ENCODE assay signal across 19 mouse cellular contexts in the genomic region with DNA sequence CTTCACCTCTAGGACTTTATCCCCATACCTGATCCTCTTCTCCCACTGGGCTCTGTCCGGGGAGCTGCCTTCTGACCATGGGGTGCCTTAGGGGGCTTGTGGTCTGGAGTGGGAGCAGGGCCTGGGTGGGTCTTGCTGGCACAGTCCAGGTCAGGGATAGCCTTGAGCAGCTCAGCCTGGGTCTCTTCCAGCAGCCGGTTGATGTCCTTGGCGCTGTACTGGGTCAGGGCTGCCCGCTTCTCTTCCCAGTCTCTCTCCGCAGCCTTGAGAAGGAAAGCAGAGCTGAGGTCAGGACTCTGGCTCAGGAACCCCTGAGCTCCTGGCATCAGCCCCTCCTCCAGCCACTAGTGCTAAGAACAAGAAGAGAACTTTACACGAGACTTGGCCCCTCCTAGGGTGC. TPM values are rescaled to one million over a fixed set of nuclear protein-coding genes. Genes with fewer than 3 reads are reported as not detected.
A peak's percentile ranks its signal among the peaks of the same experiment; 100 is the strongest.
DNase-seq lines count a peak whose midpoint lies in the region; ATAC-seq and TF ChIP-seq lines count a peak whose summit lies in the region.
"Had no signal": no experiment of that assay in that cellular context is flagged by ENCODE, and none has a peak within 500 bp of the region (broad histone marks: within the 10 kb centered on the region; RNA-seq: fewer than 3 reads in every experiment).

No protein-coding gene starts in this region.

- H3K27ac ChIP-seq in forebrain, embryonic 10.5 days = peak overlapping the region; percentile 44; the same call in 1 of the 2 replicates
- no peak overlapping the region for H3K27ac ChIP-seq in forebrain, embryonic 14.5 days (ENCODE audit: low read depth, low read length)
- peak overlapping the region; percentile 83 for H3K27ac ChIP-seq in midbrain, embryonic 12.5 days (replicated peaks)
- H3K27ac ChIP-seq in midbrain, embryonic 11.5 days (ENCODE audit: low read depth, low read length) = no peak overlapping the region
- peak overlapping the region; percentile 58; the same call in 1 of the 2 replicates for H3K27ac ChIP-seq in hindbrain, postnatal 0 days
- no peak overlapping the region for H3K27ac ChIP-seq in intestine, postnatal 0 days (ENCODE audit: low read depth, low read length)
- H3K27ac ChIP-seq: limb, embryonic 13.5 days; liver, embryonic 14.5 days had no signal

- TF ChIP-seq CTCF in hindbrain, postnatal 0 days (IDR thresholded peaks at IDR 0.05; ENCODE audit: low read depth) = no peak
- TF ChIP-seq CTCF in intestine, postnatal 0 days (IDR thresholded peaks at IDR 0.05; ENCODE audit: low read depth) = no peak

- no peak overlapping the region for H3K4me2 ChIP-seq in forebrain, embryonic 14.5 days (ENCODE audit: low read length)
- no peak overlapping the region for H3K4me2 ChIP-seq in midbrain, embryonic 12.5 days (replicated peaks)
- H3K4me2 ChIP-seq in midbrain, embryonic 11.5 days = no peak overlapping the region
- no peak overlapping the region for H3K4me2 ChIP-seq in hindbrain, postnatal 0 days (ENCODE audit: low read depth, low read length)
- H3K4me2 ChIP-seq in intestine, postnatal 0 days (replicated peaks; ENCODE audit: low read depth) = no peak overlapping the region
- H3K4me2 ChIP-seq: limb, embryonic 13.5 days had no signal

- no peak for ATAC-seq in forebrain, embryonic 14.5 days
- no peak for ATAC-seq in midbrain, embryonic 12.5 days (ENCODE audit: low FRiP score, low read depth)
- no peak for ATAC-seq in midbrain, embryonic 11.5 days (ENCODE audit: low FRiP score)
- no peak for ATAC-seq in hindbrain, postnatal 0 days
- ATAC-seq in intestine, postnatal 0 days = no peak
- ATAC-seq: intestine, embryonic 16.5 days had no signal

- DNase-seq in forebrain, embryonic 10.5 days (ENCODE audit: extremely low spot score, low spot score) = no peak
- DNase-seq in forebrain, embryonic 14.5 days (ENCODE audit: low spot score) = no peak
- DNase-seq in midbrain, embryonic 11.5 days (ENCODE audit: low spot score, missing footprints) = no peak
- peak; percentile 83 for DNase-seq in adrenal gland, postnatal 14 days
- no peak for DNase-seq in hindbrain, postnatal 0 days (ENCODE audit: low spot score)
- DNase-seq: B cell, adult 2 months; cerebellum, adult 11 months; heart, postnatal 4 days; kidney, postnatal 14 days; thymus, adult 18-20 months had no signal

- H3K9ac ChIP-seq in forebrain, embryonic 14.5 days (ENCODE audit: low read length) = no peak overlapping the region
- 0 out of 2 replicates have a peak overlapping the region, but pooled peaks have one; percentile 20 for H3K9ac ChIP-seq in midbrain, embryonic 12.5 days (replicated peaks)
- no peak overlapping the region for H3K9ac ChIP-seq in midbrain, embryonic 11.5 days (ENCODE audit: low read length)
- H3K9ac ChIP-seq in hindbrain, postnatal 0 days (replicated peaks; ENCODE audit: low read length) = no peak overlapping the region
- no peak overlapping the region for H3K9ac ChIP-seq in intestine, postnatal 0 days (ENCODE audit: low read depth, low read length)
- H3K9ac ChIP-seq: limb, embryonic 13.5 days; liver, embryonic 14.5 days had no signal

- H3K9me3 ChIP-seq in forebrain, embryonic 10.5 days = no peaks in the 10 kb centered on the region
- H3K9me3 ChIP-seq in forebrain, embryonic 14.5 days (replicated peaks; ENCODE audit: control insufficient read depth, low read length) = no peaks in the 10 kb centered on the region
- H3K9me3 ChIP-seq in midbrain, embryonic 12.5 days = no peaks in the 10 kb centered on the region
- no peaks in the 10 kb centered on the region for H3K9me3 ChIP-seq in midbrain, embryonic 11.5 days (ENCODE audit: control insufficient read depth, low read length)
- H3K9me3 ChIP-seq in hindbrain, postnatal 0 days (ENCODE audit: low read length) = no peaks in the 10 kb centered on the region
- no peaks in the 10 kb centered on the region for H3K9me3 ChIP-seq in intestine, postnatal 0 days (ENCODE audit: control insufficient read depth)
- H3K9me3 ChIP-seq: limb, embryonic 13.5 days had no signal

- H3K4me1 ChIP-seq in forebrain, embryonic 10.5 days = peaks cover 45% of the 10 kb centered on the region
- no peaks in the 10 kb centered on the region; the same call in 1 of the 2 replicates for H3K4me1 ChIP-seq in forebrain, embryonic 14.5 days (ENCODE audit: control insufficient read depth, insufficient read depth, low read length)
- H3K4me1 ChIP-seq in midbrain, embryonic 12.5 days = peaks cover 21% of the 10 kb centered on the region
- H3K4me1 ChIP-seq in midbrain, embryonic 11.5 days (ENCODE audit: control insufficient read depth, insufficient read depth, low read length) = peaks cover 16% of the 10 kb centered on the region
- peaks cover 11% of the 10 kb centered on the region for H3K4me1 ChIP-seq in hindbrain, postnatal 0 days (ENCODE audit: insufficient read depth, low read length)
- 0 out of 2 replicates have a peak, but pooled peaks cover 4% of the 10 kb centered on the region for H3K4me1 ChIP-seq in intestine, postnatal 0 days (replicated peaks; ENCODE audit: control insufficient read depth, insufficient read depth, low read length)

- peaks cover 54% of the 10 kb centered on the region for H3K36me3 ChIP-seq in forebrain, embryonic 10.5 days (replicated peaks)
- H3K36me3 ChIP-seq in forebrain, embryonic 14.5 days (ENCODE audit: control insufficient read depth, insufficient read depth, low read length) = peaks cover 88% of the 10 kb centered on the region
- H3K36me3 ChIP-seq in midbrain, embryonic 12.5 days = peaks cover 50% of the 10 kb centered on the region
- H3K36me3 ChIP-seq in midbrain, embryonic 11.5 days (ENCODE audit: control insufficient read depth, insufficient read depth, low read length) = no peaks in the 10 kb centered on the region
- H3K36me3 ChIP-seq in hindbrain, postnatal 0 days (ENCODE audit: insufficient read depth, low read length) = peaks cover 27% of the 10 kb centered on the region
- H3K36me3 ChIP-seq in intestine, postnatal 0 days (ENCODE audit: control insufficient read depth, insufficient read depth) = no peaks in the 10 kb centered on the region
- H3K36me3 ChIP-seq: limb, embryonic 13.5 days had no signal

- peaks cover 21% of the 10 kb centered on the region for H3K27me3 ChIP-seq in forebrain, embryonic 10.5 days (ENCODE audit: poor library complexity, severe bottlenecking)
- H3K27me3 ChIP-seq in forebrain, embryonic 14.5 days (replicated peaks; ENCODE audit: control insufficient read depth, insufficient read depth, low read length) = no peaks in the 10 kb centered on the region
- peaks cover 2% of the 10 kb centered on the region; the same call in 1 of the 2 replicates for H3K27me3 ChIP-seq in midbrain, embryonic 12.5 days
- H3K27me3 ChIP-seq in midbrain, embryonic 11.5 days (ENCODE audit: control insufficient read depth, insufficient read depth, low read length) = no peaks in the 10 kb centered on the region; the same call in 1 of the 2 replicates
- H3K27me3 ChIP-seq in hindbrain, postnatal 0 days (ENCODE audit: insufficient read depth, low read length) = no peaks in the 10 kb centered on the region
- 0 out of 2 replicates have a peak, but pooled peaks cover 3% of the 10 kb centered on the region for H3K27me3 ChIP-seq in intestine, postnatal 0 days (replicated peaks; ENCODE audit: control insufficient read depth, insufficient read depth, low read length)

- WGBS in forebrain, embryonic 10.5 days = 94% methylated on average over 6 of the region's 6 CpGs
- WGBS in forebrain, embryonic 14.5 days = 88% methylated on average over 6 of the region's 6 CpGs
- WGBS in midbrain, embryonic 12.5 days = 87% methylated on average over 6 of the region's 6 CpGs
- 93% methylated on average over 6 of the region's 6 CpGs for whole genome bisulfite sequencing in midbrain, embryonic 11.5 days
- WGBS in hindbrain, postnatal 0 days = 85% methylated on average over 6 of the region's 6 CpGs
- WGBS in intestine, postnatal 0 days = 92% methylated on average over 6 of the region's 6 CpGs

- no peak overlapping the region for H3K4me3 ChIP-seq in forebrain, embryonic 10.5 days
- no peak overlapping the region for H3K4me3 ChIP-seq in forebrain, embryonic 14.5 days (ENCODE audit: low read depth, low read length)
- no peak overlapping the region for H3K4me3 ChIP-seq in midbrain, embryonic 12.5 days
- no peak overlapping the region for H3K4me3 ChIP-seq in midbrain, embryonic 11.5 days (ENCODE audit: low read depth, low read length)
- H3K4me3 ChIP-seq in hindbrain, postnatal 0 days (ENCODE audit: low read length) = no peak overlapping the region
- H3K4me3 ChIP-seq in intestine, postnatal 0 days (ENCODE audit: low read depth, low read length) = no peak overlapping the region
- H3K4me3 ChIP-seq: limb, embryonic 13.5 days had no signal

RNA-seq across cellular contexts. Expression of gene 4933428G20Rik, which starts 25.2 kb away (rescaled TPM):
- polyA plus RNA-seq in forebrain, embryonic 10.5 days (2016; fragmentation: Nextera tagmentation; extraction: Ambion mirVana) = 0.30 and 0.41 TPM in 2 replicates
- polyA plus RNA-seq in forebrain, embryonic 14.5 days (2014; fragmentation: Nextera tagmentation; extraction: Ambion mirVana) = 0.40 TPM in 1 of 2 replicates, not detected in the other
- 0.77 and 0.84 TPM in 2 replicates for polyA plus RNA-seq in midbrain, embryonic 12.5 days (2016; fragmentation: Nextera tagmentation; extraction: Ambion mirVana)
- 0.11 TPM in 1 of 2 replicates, not detected in the other for polyA plus RNA-seq in midbrain, embryonic 11.5 days (2014; fragmentation: Nextera tagmentation; extraction: Ambion mirVana)
- total RNA-seq in adrenal gland, postnatal 14 days (2021) = not detected in 2 replicates
- total RNA-seq in hindbrain, postnatal 0 days (2014; rRNA removed) = 0.43 TPM in 1 of 2 replicates, not detected in the other
- polyA plus RNA-seq in hindbrain, postnatal 0 days (2015; fragmentation: Nextera tagmentation; extraction: Ambion mirVana) = 0.48 and 1.1 TPM in 2 replicates
- polyA plus RNA-seq in intestine, postnatal 0 days (2015; fragmentation: Nextera tagmentation; extraction: Ambion mirVana) = 0.10 and 0.21 TPM in 2 replicates
- total RNA-seq: common myeloid progenitor, adult 5-6 weeks; granulocyte monocyte progenitor cell, adult 5-6 weeks; heart, postnatal 4 days had no signal
- polyA plus RNA-seq: heart, embryonic 14.5 days; urinary bladder, adult 2 months had no signal

RNA-seq across cellular contexts. Expression of gene Srcin1, which starts 50.7 kb away (rescaled TPM):
- polyA plus RNA-seq in forebrain, embryonic 10.5 days (2016; fragmentation: Nextera tagmentation; extraction: Ambion mirVana) = 0.91 and 1.1 TPM in 2 replicates
- 5.6 and 6.4 TPM in 2 replicates for polyA plus RNA-seq in forebrain, embryonic 14.5 days (2014; fragmentation: Nextera tagmentation; extraction: Ambion mirVana)
- polyA plus RNA-seq in midbrain, embryonic 12.5 days (2016; fragmentation: Nextera tagmentation; extraction: Ambion mirVana) = 6.5 and 7.3 TPM in 2 replicates
- 1.7 and 2.2 TPM in 2 replicates for polyA plus RNA-seq in midbrain, embryonic 11.5 days (2014; fragmentation: Nextera tagmentation; extraction: Ambion mirVana)
- total RNA-seq in adrenal gland, postnatal 14 days (2021) = 9.2 and 10.1 TPM in 2 replicates
- 104 and 141 TPM in 2 replicates for total RNA-seq in hindbrain, postnatal 0 days (2014; rRNA removed)
- polyA plus RNA-seq in hindbrain, postnatal 0 days (2015; fragmentation: Nextera tagmentation; extraction: Ambion mirVana) = 14.3 and 14.7 TPM in 2 replicates
- polyA plus RNA-seq in intestine, postnatal 0 days (2015; fragmentation: Nextera tagmentation; extraction: Ambion mirVana) = 0.18 and 0.24 TPM in 2 replicates
- total RNA-seq: common myeloid progenitor, adult 5-6 weeks; granulocyte monocyte progenitor cell, adult 5-6 weeks had no signal

Comparison
In these comparisons a context has a peak if more than half of its experiments do, and no peak if none do; other contexts are left out.
1. H3K27ac ChIP-seq: peak in forebrain, embryonic 10.5 days (single experiment), midbrain, embryonic 12.5 days (single experiment) and hindbrain, postnatal 0 days (single experiment); none in forebrain, embryonic 14.5 days (single experiment), midbrain, embryonic 11.5 days (single experiment) and intestine, postnatal 0 days (single experiment).